Mouse (Mus musculus): ENCODE measurements around the gene Ptgis.

GRCm38 (mm10) chr2:167280090-167280985, 39.9 kb upstream of the Ptgis start:
- TF ChIP-seq CTCF (IDR thresholded peaks at IDR 0.05; ENCODE audit: low read depth, low read length) (peak; percentile 87), GATA2 (IDR thresholded peaks at IDR 0.05; ENCODE audit: borderline replicate concordance, low read depth, low read length) (no peak), GATA1 (IDR thresholded peaks at IDR 0.05; ENCODE audit: borderline replicate concordance, low read length) (no peak)

Data from G1E (cell line).